Mouse (Mus musculus) liver, embryonic 14.5 days (tissue): Measurements from ENCODE around the gene Eif3c.

Source experiments
- CTCF ChIP-seq: IDR thresholded peaks from 2 replicates; pipeline ENCODE4 v1.5.1; 2016; ENCODE audit warnings: antibody characterized with exemption, low read depth, control low read depth
- EP300 ChIP-seq: IDR thresholded peaks from 2 replicates; pipeline ENCODE4 v1.6.1; 2016; ENCODE audit warnings: antibody characterized with exemption, low read depth

DNA sequence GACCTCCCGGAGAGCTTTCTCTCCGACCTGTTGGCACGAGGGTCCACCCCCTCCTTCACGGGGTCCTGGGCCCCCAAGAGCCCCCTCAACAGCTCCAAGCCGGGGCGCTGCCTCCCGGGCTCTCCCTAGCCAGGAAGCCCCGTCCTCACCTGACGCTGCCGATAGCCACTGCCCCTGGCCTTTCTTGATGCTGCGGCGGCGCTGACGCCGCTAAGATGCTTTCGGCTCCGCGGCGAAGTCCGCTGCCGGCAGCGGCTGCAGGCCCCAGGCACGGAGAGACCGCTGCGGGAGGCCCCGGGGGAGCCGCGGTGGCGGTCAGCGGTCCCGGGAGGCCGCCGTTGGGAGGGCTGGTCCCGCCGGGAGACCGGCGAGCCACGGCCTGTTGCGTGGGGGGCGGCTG is 63.5 kb downstream of the Eif3c start:
- TF ChIP-seq CTCF (no peak), EP300 (no peak)
